Mouse (Mus musculus) cerebellum, adult 2 months (tissue): ENCODE data around the gene Abtb1.

Experiments used
- CTCF ChIP-seq: fragments of 200-500 bp; IDR thresholded peaks from 2 replicates; pipeline ENCODE4 v1.5.1; 2011; ENCODE audit warnings: low read depth, mild to moderate bottlenecking, control low read depth, low read length, moderate library complexity, borderline replicate concordance; ENCODE audit not compliant: insufficient read depth
- POLR2A ChIP-seq: fragments of 200-500 bp; IDR thresholded peaks from 2 replicates; pipeline ENCODE4 v1.6.1; 2011; ENCODE audit warnings: low read length, control low read depth, borderline replicate concordance; ENCODE audit not compliant: insufficient read depth

DNA sequence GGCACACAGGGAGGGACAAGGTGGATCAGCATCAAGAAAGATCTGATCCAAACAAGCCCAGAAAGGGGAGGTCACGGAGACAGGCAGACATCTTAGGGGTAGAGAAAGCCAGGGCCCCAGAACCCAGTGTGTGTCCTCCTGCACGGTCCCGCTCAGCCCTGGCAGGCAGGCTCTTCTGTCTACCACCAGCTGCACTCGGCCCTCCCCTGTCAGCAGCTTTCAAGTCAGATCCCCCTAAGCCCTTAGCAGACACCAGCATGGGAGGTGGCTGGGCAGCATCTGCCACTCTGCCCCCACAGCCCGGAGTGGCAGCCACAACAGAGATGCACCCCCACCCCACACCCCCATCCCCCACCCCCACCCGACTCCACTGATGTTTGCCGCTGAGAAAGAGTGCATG lies 31.0 kb upstream of the Abtb1 start:
- TF ChIP-seq POLR2A (no peak), CTCF (no peak)
